Mouse (Mus musculus): ENCODE measurements around the gene Map1lc3b. TPM values are rescaled to one million over a fixed set of nuclear protein-coding genes. Genes with fewer than 3 reads are reported as not detected.

The Map1lc3b gene
- polyA plus RNA-seq, 1 experiment from 2014 or later: 205 TPM

DNA sequence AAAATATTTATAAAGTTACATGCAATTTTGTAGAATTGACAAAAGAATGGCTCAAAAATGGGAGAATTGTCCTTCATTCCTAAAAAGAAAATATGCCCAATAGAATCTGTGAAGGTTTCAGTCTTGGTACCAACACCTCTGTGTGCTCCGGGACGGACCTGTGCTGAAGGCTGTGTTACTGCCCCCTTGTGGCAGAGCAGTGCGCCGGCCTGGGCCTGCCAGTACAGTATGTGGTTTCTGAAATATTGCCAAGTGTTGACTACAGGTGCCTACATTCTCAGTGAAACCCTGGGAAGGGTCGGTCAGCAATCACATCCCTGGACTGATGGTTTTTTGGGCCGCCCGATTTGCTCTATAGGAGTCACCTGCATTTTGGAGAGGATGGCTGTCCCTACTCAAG is 8.7 kb downstream of the Map1lc3b start:
- H3K4me2 ChIP-seq (ENCODE audit: low read depth, low read length): no peak overlapping the region
- no peaks in the 10 kb centered on the region for H3K27me3 ChIP-seq (ENCODE audit: insufficient read depth, low read length)
- peak; percentile 77 for ATAC-seq
- H3K9ac ChIP-seq (replicated peaks): no peak overlapping the region
- H3K27ac ChIP-seq (ENCODE audit: low read depth): no peak overlapping the region
- TF ChIP-seq EP300 (IDR thresholded peaks at IDR 0.05; ENCODE audit: low read depth) (no peak), CTCF (IDR thresholded peaks at IDR 0.05; ENCODE audit: low read depth) (peak; percentile 95)
- 29% methylated on average over 7 of the region's 7 CpGs for WGBS (ENCODE audit: insufficient replicate concordance)
- H3K36me3 ChIP-seq (replicated peaks; ENCODE audit: insufficient read depth, low read length): peaks cover 43% of the 10 kb centered on the region
- H3K9me3 ChIP-seq (ENCODE audit: low read length): no peaks in the 10 kb centered on the region
- peak; percentile 87 for DNase-seq
- no peaks in the 10 kb centered on the region for H3K4me1 ChIP-seq (ENCODE audit: insufficient read depth)
- no peak overlapping the region for H3K4me3 ChIP-seq (ENCODE audit: low read depth, low read length)

DNA sequence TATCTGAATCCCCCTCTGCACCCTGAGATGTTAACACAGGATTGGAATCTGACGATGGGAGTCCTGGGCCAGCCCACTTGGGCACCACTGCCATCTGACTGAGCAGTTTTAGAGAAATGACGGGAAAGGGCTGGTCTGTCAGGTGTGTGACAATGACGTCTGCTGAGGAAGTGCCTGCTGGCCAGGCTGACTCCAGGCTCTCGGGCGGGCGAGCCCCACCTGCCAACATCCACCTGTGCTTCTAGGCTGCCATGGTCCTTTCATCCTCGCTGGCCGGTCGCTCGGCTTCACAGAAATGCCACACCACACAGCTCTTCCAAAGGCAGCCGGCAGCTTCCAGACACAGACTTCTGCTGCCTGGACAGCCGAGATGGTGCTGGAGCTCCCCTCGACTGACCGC is 9.7 kb downstream of the Map1lc3b start:
- Histone ChIP-seq H3K27ac (ENCODE audit: low read depth) (no peak overlapping the region), H3K9me3 (ENCODE audit: low read length) (no peaks in the 10 kb centered on the region), H3K4me3 (ENCODE audit: low read depth, low read length) (no peak overlapping the region), H3K4me2 (ENCODE audit: low read depth, low read length) (no peak overlapping the region), H3K27me3 (ENCODE audit: insufficient read depth, low read length) (no peaks in the 10 kb centered on the region), H3K9ac (replicated peaks) (no peak overlapping the region), H3K36me3 (replicated peaks; ENCODE audit: insufficient read depth, low read length) (peaks cover 36% of the 10 kb centered on the region), H3K4me1 (ENCODE audit: insufficient read depth) (no peaks in the 10 kb centered on the region)
- DNase-seq (no peak), ATAC-seq (no peak)
- 85% methylated on average over 14 of the region's 14 CpGs for WGBS (ENCODE audit: insufficient replicate concordance)
- TF ChIP-seq EP300 (IDR thresholded peaks at IDR 0.05; ENCODE audit: low read depth) (no peak), CTCF (IDR thresholded peaks at IDR 0.05; ENCODE audit: low read depth) (no peak)

DNA sequence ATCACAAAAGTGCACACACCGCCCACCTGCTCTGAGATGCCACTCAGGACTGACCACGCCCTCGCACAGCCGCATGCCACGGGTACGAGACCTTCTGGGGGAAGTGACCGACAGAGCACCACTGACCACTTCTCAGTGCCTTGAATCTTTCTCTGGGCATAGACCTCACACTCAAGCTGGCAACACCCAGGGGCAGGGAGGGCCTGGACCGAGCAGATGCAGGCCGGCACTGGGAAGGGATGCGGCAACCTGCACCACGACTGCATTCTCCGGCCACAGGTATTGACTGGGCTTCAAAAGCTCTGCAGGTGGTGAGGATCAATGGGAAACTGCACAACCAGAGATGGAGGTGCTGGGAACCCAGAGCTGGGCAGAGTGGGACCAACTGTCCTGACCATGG is 12.2 kb downstream of the Map1lc3b start:
- peaks cover 21% of the 10 kb centered on the region for H3K36me3 ChIP-seq (replicated peaks; ENCODE audit: insufficient read depth, low read length)
- ATAC-seq: no peak
- 90% methylated on average over 12 of the region's 12 CpGs for WGBS (ENCODE audit: insufficient replicate concordance)

DNA sequence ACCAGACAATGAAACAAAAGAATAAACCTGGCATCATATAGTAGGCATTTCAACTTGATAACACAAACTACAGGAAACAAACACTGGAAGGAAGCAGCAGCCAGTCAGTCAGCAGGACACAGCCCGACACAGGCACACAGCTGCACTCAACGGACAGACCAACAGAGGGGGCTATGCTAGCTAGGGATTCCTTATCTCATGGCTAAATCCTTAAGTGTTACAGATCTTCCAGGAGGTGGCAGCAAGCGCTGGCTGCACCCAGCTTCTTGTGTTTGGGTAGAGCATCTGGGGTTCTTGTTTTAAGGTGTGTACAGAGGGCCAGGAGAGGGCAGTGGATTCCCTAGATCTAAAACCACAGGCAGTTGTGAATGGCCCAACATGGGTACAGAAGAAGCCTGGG is 12.7 kb downstream of the Map1lc3b start:
- no peaks in the 10 kb centered on the region for H3K9me3 ChIP-seq (ENCODE audit: low read length)
- 18% methylated on average over 3 of the region's 3 CpGs for WGBS (ENCODE audit: insufficient replicate concordance)
- peaks cover 17% of the 10 kb centered on the region for H3K36me3 ChIP-seq (replicated peaks; ENCODE audit: insufficient read depth, low read length)
- TF ChIP-seq EP300 (IDR thresholded peaks at IDR 0.05; ENCODE audit: low read depth) (no peak), CTCF (IDR thresholded peaks at IDR 0.05; ENCODE audit: low read depth) (peak; percentile 83)
- no peak overlapping the region for H3K4me3 ChIP-seq (ENCODE audit: low read depth, low read length)
- 0 out of 2 replicates have a peak, but pooled peaks have one; percentile 25 for ATAC-seq
- no peaks in the 10 kb centered on the region for H3K4me1 ChIP-seq (ENCODE audit: insufficient read depth)
- H3K4me2 ChIP-seq (ENCODE audit: low read depth, low read length): no peak overlapping the region
- no peak overlapping the region for H3K27ac ChIP-seq (ENCODE audit: low read depth)
- H3K9ac ChIP-seq (replicated peaks): no peak overlapping the region
- H3K27me3 ChIP-seq (ENCODE audit: insufficient read depth, low read length): no peaks in the 10 kb centered on the region
- DNase-seq: peak; percentile 63

More for the DNA sequence above, 12.2 kb downstream of the Map1lc3b start:
- Histone ChIP-seq H3K27ac (ENCODE audit: low read depth) (no peak overlapping the region), H3K27me3 (ENCODE audit: insufficient read depth, low read length) (no peaks in the 10 kb centered on the region), H3K4me3 (ENCODE audit: low read depth, low read length) (no peak overlapping the region), H3K4me2 (ENCODE audit: low read depth, low read length) (no peak overlapping the region), H3K4me1 (ENCODE audit: insufficient read depth) (no peaks in the 10 kb centered on the region), H3K9me3 (ENCODE audit: low read length) (no peaks in the 10 kb centered on the region), H3K9ac (replicated peaks) (no peak overlapping the region)
- TF ChIP-seq EP300 (IDR thresholded peaks at IDR 0.05; ENCODE audit: low read depth): no peak
- TF ChIP-seq CTCF (IDR thresholded peaks at IDR 0.05; ENCODE audit: low read depth): no peak
- DNase-seq: no peak

DNA sequence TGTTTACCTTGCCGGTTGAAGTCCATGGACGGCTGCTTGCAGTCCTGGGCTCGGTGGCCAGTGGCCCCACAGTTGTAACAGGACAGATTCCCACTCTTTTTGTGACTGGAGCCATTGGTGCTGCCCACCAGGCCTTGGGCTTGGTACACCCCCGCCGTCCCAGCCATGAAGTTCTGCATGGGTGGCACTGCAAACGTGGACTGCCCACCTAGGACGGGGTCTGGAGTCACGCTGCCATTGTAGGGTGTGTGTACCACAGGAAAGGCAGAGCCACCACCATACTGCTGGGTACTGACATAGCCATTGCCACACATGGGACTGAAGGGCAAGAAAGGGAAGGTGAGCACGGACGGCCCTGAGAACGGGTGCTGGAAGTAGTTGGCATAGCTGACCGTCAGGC is 13.6 kb downstream of the Map1lc3b start:
- DNase-seq (no peak), ATAC-seq (no peak)
- H3K27me3 ChIP-seq (ENCODE audit: insufficient read depth, low read length): no peaks in the 10 kb centered on the region
- no peaks in the 10 kb centered on the region for H3K9me3 ChIP-seq (ENCODE audit: low read length)
- H3K27ac ChIP-seq (ENCODE audit: low read depth): no peak overlapping the region
- TF ChIP-seq CTCF (IDR thresholded peaks at IDR 0.05; ENCODE audit: low read depth) (no peak), EP300 (IDR thresholded peaks at IDR 0.05; ENCODE audit: low read depth) (no peak)
- no peak overlapping the region for H3K4me3 ChIP-seq (ENCODE audit: low read depth, low read length)
- peaks cover 13% of the 10 kb centered on the region for H3K36me3 ChIP-seq (replicated peaks; ENCODE audit: insufficient read depth, low read length)
- no peak overlapping the region for H3K9ac ChIP-seq (replicated peaks)
- WGBS (ENCODE audit: insufficient replicate concordance): 79% methylated on average over 12 of the region's 12 CpGs
- H3K4me1 ChIP-seq (ENCODE audit: insufficient read depth): no peaks in the 10 kb centered on the region
- no peak overlapping the region for H3K4me2 ChIP-seq (ENCODE audit: low read depth, low read length)

DNA sequence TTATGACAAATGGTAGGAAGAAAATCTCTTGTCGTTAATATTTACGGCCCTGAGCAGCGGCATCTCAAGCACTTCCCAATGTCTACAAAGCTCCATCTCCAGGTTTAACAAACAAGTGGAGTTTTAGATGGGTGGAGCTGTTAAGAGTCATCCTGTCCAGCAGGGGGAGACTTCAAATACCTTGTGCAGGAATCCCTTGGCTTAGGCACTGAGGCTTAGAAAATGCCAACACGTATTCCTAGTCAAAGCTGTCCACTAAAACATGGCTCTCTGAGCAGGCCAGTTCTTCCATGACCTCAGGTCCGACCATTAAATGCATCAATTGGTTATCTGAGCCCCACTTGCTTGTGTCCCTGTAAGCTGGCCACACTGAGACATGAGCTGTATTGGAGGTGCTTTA is 17.5 kb downstream of the Map1lc3b start:
- DNase-seq (no peak), ATAC-seq (no peak)
- WGBS (ENCODE audit: insufficient replicate concordance): 76% methylated on average over 5 of the region's 5 CpGs
- H3K27ac ChIP-seq (ENCODE audit: low read depth): no peak overlapping the region
- no peak overlapping the region for H3K4me2 ChIP-seq (ENCODE audit: low read depth, low read length)
- peak; percentile 66 for TF ChIP-seq CTCF (IDR thresholded peaks at IDR 0.05; ENCODE audit: low read depth)
- TF ChIP-seq EP300 (IDR thresholded peaks at IDR 0.05; ENCODE audit: low read depth): no peak
- no peak overlapping the region for H3K9ac ChIP-seq (replicated peaks)
- peaks cover 6% of the 10 kb centered on the region for H3K36me3 ChIP-seq (replicated peaks; ENCODE audit: insufficient read depth, low read length)
- no peaks in the 10 kb centered on the region for H3K9me3 ChIP-seq (ENCODE audit: low read length)
- H3K27me3 ChIP-seq (ENCODE audit: insufficient read depth, low read length): no peaks in the 10 kb centered on the region
- H3K4me1 ChIP-seq (ENCODE audit: insufficient read depth): no peaks in the 10 kb centered on the region
- H3K4me3 ChIP-seq (ENCODE audit: low read depth, low read length): no peak overlapping the region

DNA sequence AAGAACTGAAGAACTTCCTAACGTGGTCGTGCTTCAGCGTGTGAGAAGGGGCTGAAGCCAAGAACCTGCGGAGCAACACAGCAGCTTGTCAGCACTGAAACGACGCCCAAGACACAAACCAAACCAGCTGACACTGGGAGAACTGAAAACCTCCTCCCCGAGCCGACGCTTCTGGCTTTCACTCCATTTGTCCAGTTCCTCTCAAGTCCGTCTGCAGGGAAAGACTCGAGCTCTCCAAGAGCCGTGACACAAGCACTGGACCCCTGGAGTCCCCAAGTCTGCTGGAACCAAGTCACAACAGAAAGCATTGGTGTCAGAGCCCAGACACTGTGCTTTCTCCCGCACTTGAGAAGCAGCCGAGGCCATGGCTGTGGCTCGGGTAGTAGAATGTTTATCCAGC is 19.1 kb downstream of the Map1lc3b start:
- TF ChIP-seq EP300 (IDR thresholded peaks at IDR 0.05; ENCODE audit: low read depth): no peak
- no peak for TF ChIP-seq CTCF (IDR thresholded peaks at IDR 0.05; ENCODE audit: low read depth)
- Histone ChIP-seq H3K4me3 (ENCODE audit: low read depth, low read length) (no peak overlapping the region), H3K27me3 (ENCODE audit: insufficient read depth, low read length) (no peaks in the 10 kb centered on the region), H3K27ac (ENCODE audit: low read depth) (no peak overlapping the region), H3K4me2 (ENCODE audit: low read depth, low read length) (no peak overlapping the region), H3K4me1 (ENCODE audit: insufficient read depth) (no peaks in the 10 kb centered on the region), H3K9ac (replicated peaks) (no peak overlapping the region), H3K9me3 (ENCODE audit: low read length) (no peaks in the 10 kb centered on the region), H3K36me3 (replicated peaks; ENCODE audit: insufficient read depth, low read length) (peaks cover 6% of the 10 kb centered on the region)
- no peak for ATAC-seq
- no peak for DNase-seq
- WGBS (ENCODE audit: insufficient replicate concordance): 82% methylated on average over 15 of the region's 15 CpGs

Data from liver, postnatal 0 days (tissue).